20 mouse cellular contexts compared by ENCODE assay signal in the genomic region with DNA sequence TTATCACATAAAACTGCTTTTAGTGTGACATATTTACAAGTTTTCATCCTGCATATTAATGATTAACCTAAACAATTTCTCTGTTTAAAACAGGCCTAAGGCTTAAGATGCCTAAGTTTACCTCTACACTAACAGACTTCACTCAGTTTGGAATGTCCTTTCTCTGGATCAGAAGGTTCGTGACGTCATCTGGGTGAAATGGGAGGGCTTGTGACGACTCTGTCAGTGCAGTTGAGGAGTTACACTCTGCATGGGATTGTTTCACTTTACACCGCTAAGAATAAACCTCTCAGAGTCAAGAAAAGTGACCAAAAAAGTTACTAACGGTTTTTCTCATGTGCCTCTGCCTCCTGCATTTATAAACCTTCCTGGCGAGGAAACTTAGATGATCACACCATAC.
"Had no signal": no experiment of that assay in that cellular context is flagged by ENCODE, and none has a peak within 500 bp of the region (broad histone marks: within the 10 kb centered on the region; RNA-seq: fewer than 3 reads in every experiment).

No protein-coding gene starts in this region.

- H3K27ac ChIP-seq: limb, embryonic 10.5 days; liver, embryonic 15.5 days; midbrain, embryonic 10.5 days; neural tube, embryonic 15.5 days had no signal

- ATAC-seq: hindbrain, embryonic 16.5 days; inflammation-experienced regulatory T-cells, adult 6 months; intestine, postnatal 0 days; lung, postnatal 0 days had no signal

- H3K4me3 ChIP-seq: limb, embryonic 10.5 days; liver, embryonic 15.5 days; midbrain, embryonic 10.5 days; myocyte; neural tube, embryonic 15.5 days had no signal

- H3K4me2 ChIP-seq: liver, embryonic 11.5 days; liver, embryonic 15.5 days; neural tube, embryonic 15.5 days had no signal

- H3K9ac ChIP-seq: liver, embryonic 15.5 days; neural tube, embryonic 15.5 days had no signal

- H3K4me1 ChIP-seq: limb, embryonic 10.5 days; liver, embryonic 15.5 days; midbrain, embryonic 10.5 days; neural tube, embryonic 15.5 days had no signal

- H3K9me3 ChIP-seq: limb, embryonic 10.5 days; liver, embryonic 15.5 days; midbrain, embryonic 10.5 days; neural tube, embryonic 15.5 days had no signal

- H3K27me3 ChIP-seq: liver, embryonic 15.5 days; neural tube, embryonic 15.5 days had no signal

- DNase-seq: layer of hippocampus, adult 9-11 months; layer of hippocampus, postnatal 36 days; lung, adult 2 months; lung, postnatal 36 days; midbrain, embryonic 14.5 days; retina, postnatal 1 day; right cerebral cortex, postnatal 4 days; spleen, adult 18-20 months; thymus, adult 2 months; thymus, postnatal 25 days had no signal

- H3K36me3 ChIP-seq: limb, embryonic 10.5 days; liver, embryonic 15.5 days; midbrain, embryonic 10.5 days; neural tube, embryonic 15.5 days had no signal
